Comparison of ENCODE assay signal across 17 mouse cellular contexts in genomic region chr9:79645757-79646156, GRCm38 (mm10).
DNase-seq lines count a peak whose midpoint lies in the region; ATAC-seq and TF ChIP-seq lines count a peak whose summit lies in the region.
"Had no signal": no experiment of that assay in that cellular context is flagged by ENCODE, and none has a peak within 500 bp of the region (broad histone marks: within the 10 kb centered on the region; RNA-seq: fewer than 3 reads in every experiment).

No protein-coding gene starts in this region.

- H3K36me3 ChIP-seq in hindbrain, postnatal 0 days (ENCODE audit: insufficient read depth, low read length) = no peaks in the 10 kb centered on the region
- no peaks in the 10 kb centered on the region for H3K36me3 ChIP-seq in hindbrain, embryonic 12.5 days
- H3K36me3 ChIP-seq in lung, embryonic 15.5 days = no peaks in the 10 kb centered on the region
- no peaks in the 10 kb centered on the region for H3K36me3 ChIP-seq in heart, embryonic 11.5 days (ENCODE audit: control insufficient read depth, insufficient read depth, low read length)
- H3K36me3 ChIP-seq in stomach, postnatal 0 days (ENCODE audit: control insufficient read depth, insufficient read depth, low read length) = 0 out of 2 replicates have a peak, but pooled peaks cover 2% of the 10 kb centered on the region

- WGBS in hindbrain, postnatal 0 days = 69% methylated on average over 3 of the region's 3 CpGs
- WGBS in hindbrain, embryonic 12.5 days = 74% methylated on average over 3 of the region's 3 CpGs
- WGBS in lung, embryonic 15.5 days = 42% methylated on average over 3 of the region's 3 CpGs
- WGBS in heart, embryonic 11.5 days (ENCODE audit: insufficient replicate concordance) = 76% methylated on average over 3 of the region's 3 CpGs
- 52% methylated on average over 3 of the region's 3 CpGs for WGBS in stomach, postnatal 0 days

- TF ChIP-seq CTCF in hindbrain, postnatal 0 days (IDR thresholded peaks at IDR 0.05; ENCODE audit: low read depth) = no peak
- TF ChIP-seq CTCF in stomach, postnatal 0 days (IDR thresholded peaks at IDR 0.05; ENCODE audit: low read depth) = no peak

- TF ChIP-seq EP300 in stomach, postnatal 0 days (optimal IDR thresholded peaks at IDR 0.05) = no peak

- H3K4me1 ChIP-seq in hindbrain, postnatal 0 days (ENCODE audit: insufficient read depth, low read length) = no peaks in the 10 kb centered on the region
- no peaks in the 10 kb centered on the region for H3K4me1 ChIP-seq in hindbrain, embryonic 12.5 days
- H3K4me1 ChIP-seq in lung, embryonic 15.5 days = no peaks in the 10 kb centered on the region
- no peaks in the 10 kb centered on the region for H3K4me1 ChIP-seq in heart, embryonic 11.5 days (ENCODE audit: control insufficient read depth, insufficient read depth, low read length)
- H3K4me1 ChIP-seq in stomach, postnatal 0 days (replicated peaks; ENCODE audit: control insufficient read depth, insufficient read depth) = no peaks in the 10 kb centered on the region
- H3K4me1 ChIP-seq: forebrain, embryonic 13.5 days had no signal

- no peak overlapping the region for H3K9ac ChIP-seq in hindbrain, postnatal 0 days (replicated peaks; ENCODE audit: low read length)
- H3K9ac ChIP-seq in hindbrain, embryonic 12.5 days = no peak overlapping the region
- no peak overlapping the region for H3K9ac ChIP-seq in lung, embryonic 15.5 days
- no peak overlapping the region for H3K9ac ChIP-seq in heart, embryonic 11.5 days (ENCODE audit: low read depth, low read length)
- no peak overlapping the region for H3K9ac ChIP-seq in stomach, postnatal 0 days (ENCODE audit: low read length)
- H3K9ac ChIP-seq: forebrain, embryonic 13.5 days; heart, embryonic 13.5 days had no signal

- no peaks in the 10 kb centered on the region for H3K27me3 ChIP-seq in hindbrain, postnatal 0 days (ENCODE audit: insufficient read depth, low read length)
- H3K27me3 ChIP-seq in hindbrain, embryonic 12.5 days = no peaks in the 10 kb centered on the region
- H3K27me3 ChIP-seq in lung, embryonic 15.5 days = no peaks in the 10 kb centered on the region
- no peaks in the 10 kb centered on the region for H3K27me3 ChIP-seq in heart, embryonic 11.5 days (ENCODE audit: control insufficient read depth, insufficient read depth, low read length)
- no peaks in the 10 kb centered on the region for H3K27me3 ChIP-seq in stomach, postnatal 0 days (ENCODE audit: control insufficient read depth, insufficient read depth, low read length)
- H3K27me3 ChIP-seq: forebrain, embryonic 13.5 days; heart, embryonic 13.5 days had no signal

- H3K4me3 ChIP-seq in hindbrain, postnatal 0 days (ENCODE audit: low read length) = no peak overlapping the region
- H3K4me3 ChIP-seq in hindbrain, embryonic 12.5 days = no peak overlapping the region
- no peak overlapping the region for H3K4me3 ChIP-seq in lung, embryonic 15.5 days
- no peak overlapping the region for H3K4me3 ChIP-seq in heart, embryonic 11.5 days (ENCODE audit: low read depth, low read length)
- H3K4me3 ChIP-seq in stomach, postnatal 0 days (ENCODE audit: low read depth, low read length) = no peak overlapping the region
- H3K4me3 ChIP-seq: forebrain, embryonic 13.5 days; heart, embryonic 13.5 days had no signal

- peak; percentile 10 for DNase-seq in hindbrain, postnatal 0 days (ENCODE audit: low spot score)
- DNase-seq in lung, postnatal 14 days = no peak
- peak; percentile 10 for DNase-seq in brain, adult 2 months (ENCODE audit: low read depth, low spot score)
- peak; percentile 10 for DNase-seq in kidney, postnatal 10 days
- no peak for DNase-seq in stomach, postnatal 0 days (ENCODE audit: low spot score)
- DNase-seq: cerebellum, postnatal 25 days; heart, postnatal 36 days; layer of hippocampus, postnatal 36 days; thymus, postnatal 25 days had no signal

- ATAC-seq in hindbrain, postnatal 0 days = no peak
- no peak for ATAC-seq in hindbrain, embryonic 12.5 days (ENCODE audit: low FRiP score)
- peak; percentile 77; the same call in 1 of the 2 replicates for ATAC-seq in lung, embryonic 15.5 days (ENCODE audit: borderline replicate concordance, extremely low read depth, low FRiP score, low TSS enrichment)
- no peak for ATAC-seq in heart, embryonic 11.5 days (replicated peaks; ENCODE audit: insufficient number of reproducible peaks, low FRiP score, low TSS enrichment)
- ATAC-seq in stomach, postnatal 0 days (ENCODE audit: low FRiP score, low TSS enrichment) = no peak
- ATAC-seq: forebrain, embryonic 13.5 days had no signal

- no peaks in the 10 kb centered on the region for H3K9me3 ChIP-seq in hindbrain, postnatal 0 days (ENCODE audit: low read length)
- no peaks in the 10 kb centered on the region for H3K9me3 ChIP-seq in hindbrain, embryonic 12.5 days (replicated peaks)
- H3K9me3 ChIP-seq in lung, embryonic 15.5 days = no peaks in the 10 kb centered on the region
- no peaks in the 10 kb centered on the region for H3K9me3 ChIP-seq in heart, embryonic 11.5 days (replicated peaks; ENCODE audit: control insufficient read depth, low read length)
- H3K9me3 ChIP-seq in stomach, postnatal 0 days (ENCODE audit: control insufficient read depth, low read length) = no peaks in the 10 kb centered on the region
- H3K9me3 ChIP-seq: forebrain, embryonic 13.5 days; heart, embryonic 13.5 days had no signal

- H3K4me2 ChIP-seq in hindbrain, postnatal 0 days (ENCODE audit: low read depth, low read length) = no peak overlapping the region
- H3K4me2 ChIP-seq in hindbrain, embryonic 12.5 days (replicated peaks) = no peak overlapping the region
- H3K4me2 ChIP-seq in lung, embryonic 15.5 days = no peak overlapping the region
- no peak overlapping the region for H3K4me2 ChIP-seq in heart, embryonic 11.5 days
- no peak overlapping the region for H3K4me2 ChIP-seq in stomach, postnatal 0 days (replicated peaks; ENCODE audit: low read depth)
- H3K4me2 ChIP-seq: forebrain, embryonic 13.5 days; heart, embryonic 13.5 days; liver, embryonic 11.5 days; midbrain, embryonic 11.5 days had no signal

- H3K27ac ChIP-seq in hindbrain, postnatal 0 days = no peak overlapping the region
- H3K27ac ChIP-seq in hindbrain, embryonic 12.5 days = no peak overlapping the region
- no peak overlapping the region for H3K27ac ChIP-seq in lung, embryonic 15.5 days
- no peak overlapping the region for H3K27ac ChIP-seq in heart, embryonic 11.5 days (ENCODE audit: low read depth, low read length)
- H3K27ac ChIP-seq in stomach, postnatal 0 days (replicated peaks) = no peak overlapping the region
- H3K27ac ChIP-seq: forebrain, embryonic 13.5 days; heart, embryonic 13.5 days; macrophage had no signal

Comparison
In these comparisons a context has a peak if more than half of its experiments do, and no peak if none do; other contexts are left out.
1. DNase-seq: peak in hindbrain, postnatal 0 days (single experiment), brain, adult 2 months (single experiment) and kidney, postnatal 10 days (single experiment); none in lung, postnatal 14 days (single experiment) and stomach, postnatal 0 days (single experiment).